Mouse (Mus musculus): ENCODE results near the gene Ank3.

DNA sequence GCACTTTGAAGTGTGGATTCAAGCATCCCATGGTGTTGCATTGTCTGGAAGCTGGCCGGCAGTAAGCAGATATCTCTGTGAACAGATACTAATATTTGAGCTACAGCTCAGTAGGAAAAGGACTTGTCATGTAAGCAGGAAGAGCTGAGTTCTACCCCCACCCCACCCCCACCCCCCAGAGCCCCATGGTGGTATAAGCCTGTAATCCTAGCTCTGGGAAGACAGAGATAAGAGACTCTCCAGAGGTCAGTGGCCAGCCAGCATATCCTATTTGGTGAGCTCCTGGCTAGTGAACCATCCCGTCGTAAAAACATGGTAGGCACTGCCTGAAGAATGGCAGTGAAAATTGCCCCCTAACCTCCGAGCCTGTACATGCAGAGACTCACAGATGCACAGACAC is 152.3 kb downstream of the Ank3 start:
- TF ChIP-seq EP300 (IDR thresholded peaks at IDR 0.05; ENCODE audit: low read depth), result no peak
- TF ChIP-seq CTCF (IDR thresholded peaks at IDR 0.05; ENCODE audit: low read depth), result no peak

Data from liver, postnatal 0 days (tissue).